Comparison of ENCODE assay signal across 17 mouse cellular contexts in the genomic region with DNA sequence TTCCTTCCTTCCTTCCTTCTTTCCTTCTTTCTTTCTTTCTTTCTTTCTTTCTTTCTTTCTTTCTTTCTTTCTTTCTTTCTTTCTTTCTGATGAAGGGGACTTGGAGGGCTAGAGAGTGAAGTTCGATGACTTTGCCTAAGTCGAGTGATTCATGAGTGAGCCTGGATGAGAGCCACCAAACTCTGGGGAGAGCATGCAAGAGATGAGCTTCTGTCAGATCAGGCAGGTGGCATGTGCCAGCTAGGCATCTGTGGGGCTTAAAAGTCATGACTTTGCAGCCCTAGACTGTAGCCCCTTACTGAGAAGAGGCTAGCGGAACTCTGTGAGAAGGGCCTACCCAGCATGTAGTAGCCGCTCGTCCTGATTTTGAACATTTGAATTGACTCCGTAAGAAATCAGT.
"Had no signal": no experiment of that assay in that cellular context is flagged by ENCODE, and none has a peak within 500 bp of the region (broad histone marks: within the 10 kb centered on the region; RNA-seq: fewer than 3 reads in every experiment).

No protein-coding gene starts in this region.

- H3K4me3 ChIP-seq: midbrain, embryonic 10.5 days; midbrain, embryonic 12.5 days; myocyte; neural tube, embryonic 13.5 days; neural tube, embryonic 15.5 days had no signal

- DNase-seq: lung, embryonic 14.5 days; lung, postnatal 10 days; lung, postnatal 4 days; midbrain, embryonic 14.5 days; retina, postnatal 1 day; right cerebral cortex, adult 18-20 months; right cerebral cortex, postnatal 25 days; right cerebral cortex, postnatal 4 days; spleen, adult 18-20 months; thymus, adult 18-20 months; thymus, postnatal 14 days; thymus, postnatal 36 days had no signal

- H3K27me3 ChIP-seq: midbrain, embryonic 12.5 days; neural tube, embryonic 13.5 days; neural tube, embryonic 15.5 days had no signal

- H3K36me3 ChIP-seq: midbrain, embryonic 10.5 days; midbrain, embryonic 12.5 days; neural tube, embryonic 13.5 days; neural tube, embryonic 15.5 days had no signal

- H3K9ac ChIP-seq: lung, embryonic 14.5 days; midbrain, embryonic 12.5 days; neural tube, embryonic 13.5 days; neural tube, embryonic 15.5 days had no signal

- H3K27ac ChIP-seq: neural tube, embryonic 13.5 days; neural tube, embryonic 15.5 days had no signal
